Mouse (Mus musculus): ENCODE results near the gene AU015836.
A peak's percentile ranks its signal among the peaks of the same experiment; 100 is the strongest.
"Not testable (repeated sequence)": the region's sequence is repeated elsewhere in the genome, so short reads cannot be mapped to it uniquely, and the experiment has no call there.

Gene AU015836

GRCm38 (mm10) chrX:93968444-93968843 is at the start of gene AU015836:
TSS of gene AU015836 (plus strand) at chrX:93968659.
- DNase-seq (ENCODE audit: low read depth), result no peak

- DNase-seq (ENCODE audit: low read depth), result no peak
These were observed 49.4 kb upstream of the AU015836 start for GRCm38 (mm10) chrX:93919017-93919416.

GRCm38 (mm10) chrX:93928379-93928778 is 40.1 kb upstream of the AU015836 start:
- DNase-seq (ENCODE audit: low read depth), result no peak

GRCm38 (mm10) chrX:93928794-93929193 is 39.7 kb upstream of the AU015836 start:
- DNase-seq (ENCODE audit: low read depth), result no peak

- no peak for DNase-seq (ENCODE audit: low read depth)
These were observed 36.8 kb upstream of the AU015836 start for GRCm38 (mm10) chrX:93931694-93932093.

GRCm38 (mm10) chrX:93956727-93957126 is 11.7 kb upstream of the AU015836 start:
- DNase-seq (ENCODE audit: low read depth), result peak; percentile 7

GRCm38 (mm10) chrX:93958502-93958901 is 10.0 kb upstream of the AU015836 start:
- no peak for DNase-seq (ENCODE audit: low read depth)

- no peak for DNase-seq (ENCODE audit: low read depth)
These were observed 11.9 kb downstream of the AU015836 start for GRCm38 (mm10) chrX:93980341-93980740.

- no peak for DNase-seq (ENCODE audit: low read depth)
These were observed 13.7 kb downstream of the AU015836 start for GRCm38 (mm10) chrX:93982193-93982592.

- DNase-seq (ENCODE audit: low read depth), result not testable (repeated sequence)
These were observed 16.6 kb downstream of the AU015836 start for GRCm38 (mm10) chrX:93985096-93985495.

GRCm38 (mm10) chrX:94006991-94007390 is 38.5 kb downstream of the AU015836 start:
- no peak for DNase-seq (ENCODE audit: low read depth)

GRCm38 (mm10) chrX:94009442-94009841 is 41.0 kb downstream of the AU015836 start:
- no peak for DNase-seq (ENCODE audit: low read depth)

- no peak for DNase-seq (ENCODE audit: low read depth)
These were observed 43.3 kb downstream of the AU015836 start for GRCm38 (mm10) chrX:94011656-94012173.

- no peak for DNase-seq (ENCODE audit: low read depth)
These were observed 44.2 kb downstream of the AU015836 start for GRCm38 (mm10) chrX:94012479-94013167.

GRCm38 (mm10) chrX:94016891-94017290 is 48.4 kb downstream of the AU015836 start:
- no peak for DNase-seq (ENCODE audit: low read depth)

- no peak for DNase-seq (ENCODE audit: low read depth)
These were observed 53.9 kb downstream of the AU015836 start for GRCm38 (mm10) chrX:94022264-94022874.

Data from induced T-regulatory cell, adult 2 months (primary cell).